Mouse (Mus musculus) stomach, adult 2 months (tissue): Measurements from ENCODE around the gene 4933402J07Rik. TPM values are rescaled to one million over a fixed set of nuclear protein-coding genes. Genes with fewer than 3 reads are reported as not detected.

ENCODE experiments used
- polyA plus RNA-seq: library from polyadenylated mRNA; depleted of rRNA; stranded (reverse); fragments of >200 nt; gene quantifications from 2 replicates; pipeline ENCODE4 v1.2.3, GENCODE M21; 2012; rRNA removed

4933402J07Rik gene
- polyA plus RNA-seq = not detected in 2 replicates

DNA sequence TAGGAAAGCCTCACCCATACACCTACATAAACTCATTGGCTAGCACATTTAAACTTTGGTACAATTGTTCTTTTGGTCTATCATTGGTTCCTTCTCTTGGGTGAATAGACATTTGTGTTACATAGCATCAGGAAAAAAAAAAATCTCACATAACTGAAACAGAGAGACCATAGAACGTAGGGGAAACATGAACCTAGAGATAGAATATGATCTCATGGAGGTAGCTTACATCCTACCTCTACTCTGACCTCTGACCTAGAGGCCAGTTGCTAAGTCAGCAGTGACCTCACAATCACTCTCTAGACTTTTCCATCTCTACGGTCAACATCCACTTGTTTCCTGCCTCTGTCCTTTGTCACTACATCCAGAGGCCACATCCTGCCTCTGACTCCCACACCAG is at the start of gene 4933402J07Rik:
4933402J07Rik (plus strand) TSS at position 301 of the 400 bp plus-strand sequence.

Other genes starting within 250 kb of the 4933402J07Rik start
- 0.02 TPM in 1 of 2 replicates, not detected in the other for gene Cbln1, start 91.2 kb upstream of the 4933402J07Rik start, polyA plus RNA-seq